Mouse (Mus musculus) thymus, adult 18-20 months (tissue): ENCODE data around the gene Mrpl1.

Experiments
- DNase-seq, 2 experiments: peaks; one replicate each; pipeline ENCODE4 v3.0.0; 2022; ENCODE audit warnings: mixed read lengths in 2 of 2

Gene Mrpl1

GRCm38 (mm10) chr5:96311677-96312076 is 102.4 kb downstream of the Mrpl1 start:
- no peak for DNase-seq
